Mouse (Mus musculus) ES-Bruce4 (cell line): ENCODE results near the gene Sptbn1.

Experiments used
- EP300 ChIP-seq: IDR thresholded peaks from 2 replicates; pipeline ENCODE4 v1.6.1; 2011; ENCODE audit warnings: low read depth, low read length; ENCODE audit not compliant: insufficient read depth
- POLR2A ChIP-seq: IDR thresholded peaks from one replicate; pipeline ENCODE4 v1.8.1; 2011; ENCODE audit warnings: low read length; ENCODE audit not compliant: insufficient read depth

DNA sequence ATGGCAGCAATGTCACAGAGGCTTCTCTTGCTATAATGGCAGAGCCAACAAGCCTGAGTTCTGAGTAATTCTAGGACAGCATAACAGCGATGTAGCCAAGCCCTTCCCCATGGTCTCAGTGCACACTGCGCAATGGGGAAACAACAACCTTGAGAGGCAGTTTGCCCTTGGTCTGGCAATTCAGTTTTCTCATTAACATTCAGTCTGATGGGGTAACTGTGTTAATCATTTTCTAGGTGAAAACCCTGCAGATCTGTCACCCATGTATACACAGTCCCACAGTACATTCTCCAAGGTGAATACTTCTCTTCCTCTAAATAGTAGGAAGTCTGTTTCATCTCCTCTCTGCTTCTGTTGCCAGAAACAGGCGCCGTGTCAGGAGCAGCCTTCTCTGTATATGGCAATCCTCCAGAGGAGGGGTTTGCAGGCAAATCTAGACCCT is 37.6 kb downstream of the Sptbn1 start:
- TF ChIP-seq POLR2A, result no peak
- no peak for TF ChIP-seq EP300
